Mouse (Mus musculus): Measurements from ENCODE around the gene Arhgap19. TPM values are rescaled to one million over a fixed set of nuclear protein-coding genes. Genes with fewer than 3 reads are reported as not detected.
A peak's percentile ranks its signal among the peaks of the same experiment; 100 is the strongest.

The Arhgap19 gene
- polyA plus RNA-seq, 1 experiment from 2014 or later: 3.5 TPM

GRCm38 (mm10) chr19:41839685-41840084 is 37.8 kb upstream of the Arhgap19 start:
- H3K4me1 ChIP-seq (replicated peaks; ENCODE audit: control insufficient read depth, insufficient read depth): no peaks in the 10 kb centered on the region
- no peak overlapping the region for H3K4me2 ChIP-seq (replicated peaks; ENCODE audit: low read depth)
- H3K27ac ChIP-seq (replicated peaks): no peak overlapping the region
- DNase-seq (ENCODE audit: low spot score) (no peak), ATAC-seq (ENCODE audit: low FRiP score, low TSS enrichment) (no peak)
- H3K27me3 ChIP-seq (ENCODE audit: control insufficient read depth, insufficient read depth, low read length): no peaks in the 10 kb centered on the region
- TF ChIP-seq EP300 (optimal IDR thresholded peaks at IDR 0.05) (no peak), CTCF (IDR thresholded peaks at IDR 0.05; ENCODE audit: low read depth) (no peak)
- H3K36me3 ChIP-seq (ENCODE audit: control insufficient read depth, insufficient read depth, low read length): no peaks in the 10 kb centered on the region
- no peaks in the 10 kb centered on the region for H3K9me3 ChIP-seq (ENCODE audit: control insufficient read depth, low read length)
- H3K4me3 ChIP-seq (ENCODE audit: low read depth, low read length): no peak overlapping the region
- no peak overlapping the region for H3K9ac ChIP-seq (ENCODE audit: low read length)
- WGBS: 90% methylated on average over 3 of the region's 3 CpGs

GRCm38 (mm10) chr19:41838808-41839207 is 37.0 kb upstream of the Arhgap19 start:
- Histone ChIP-seq H3K4me2 (replicated peaks; ENCODE audit: low read depth) (peak overlapping the region; percentile 19; the same call in 1 of the 2 replicates), H3K36me3 (ENCODE audit: control insufficient read depth, insufficient read depth, low read length) (no peaks in the 10 kb centered on the region), H3K27me3 (ENCODE audit: control insufficient read depth, insufficient read depth, low read length) (no peaks in the 10 kb centered on the region), H3K27ac (replicated peaks) (peak overlapping the region; percentile 35), H3K4me1 (replicated peaks; ENCODE audit: control insufficient read depth, insufficient read depth) (no peaks in the 10 kb centered on the region), H3K4me3 (ENCODE audit: low read depth, low read length) (no peak overlapping the region), H3K9ac (ENCODE audit: low read length) (no peak overlapping the region), H3K9me3 (ENCODE audit: control insufficient read depth, low read length) (no peaks in the 10 kb centered on the region)
- no peak for TF ChIP-seq EP300 (optimal IDR thresholded peaks at IDR 0.05)
- TF ChIP-seq CTCF (IDR thresholded peaks at IDR 0.05; ENCODE audit: low read depth): no peak
- ATAC-seq (ENCODE audit: low FRiP score, low TSS enrichment) (peak; percentile 28; the same call in 1 of the 2 replicates), DNase-seq (ENCODE audit: low spot score) (peak; percentile 47)
- WGBS: 26% methylated on average over 6 of the region's 6 CpGs

DNA sequence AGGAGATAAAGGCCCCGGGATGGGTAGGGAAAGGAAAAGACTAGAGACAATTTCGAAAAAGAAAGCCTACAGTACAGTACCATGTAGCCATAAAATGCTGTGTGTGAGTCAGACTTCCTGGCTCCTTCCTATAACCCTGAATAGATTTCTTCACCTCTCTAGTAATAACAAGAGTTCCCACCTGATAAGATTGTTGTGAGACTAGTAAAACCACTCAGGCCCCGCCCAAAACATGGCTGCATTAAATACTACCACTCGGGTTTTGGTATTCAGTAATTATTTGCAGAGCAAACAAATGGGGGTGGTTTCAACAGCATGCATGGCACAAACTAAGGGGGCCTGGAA is 36.0 kb upstream of the Arhgap19 start:
- Histone ChIP-seq H3K27me3 (ENCODE audit: control insufficient read depth, insufficient read depth, low read length) (no peaks in the 10 kb centered on the region), H3K9ac (ENCODE audit: low read length) (no peak overlapping the region), H3K4me1 (replicated peaks; ENCODE audit: control insufficient read depth, insufficient read depth) (no peaks in the 10 kb centered on the region), H3K9me3 (ENCODE audit: control insufficient read depth, low read length) (no peaks in the 10 kb centered on the region), H3K4me2 (replicated peaks; ENCODE audit: low read depth) (peak overlapping the region; percentile 19; the same call in 1 of the 2 replicates), H3K4me3 (ENCODE audit: low read depth, low read length) (no peak overlapping the region), H3K27ac (replicated peaks) (peak overlapping the region; percentile 85), H3K36me3 (ENCODE audit: control insufficient read depth, insufficient read depth, low read length) (no peaks in the 10 kb centered on the region)
- DNase-seq (ENCODE audit: low spot score) (peak; percentile 85), ATAC-seq (ENCODE audit: low FRiP score, low TSS enrichment) (peak; percentile 87)
- WGBS: 27% methylated on average over 4 of the region's 4 CpGs
- TF ChIP-seq EP300 (optimal IDR thresholded peaks at IDR 0.05) (peak; percentile 79), CTCF (IDR thresholded peaks at IDR 0.05; ENCODE audit: low read depth) (no peak)

DNA sequence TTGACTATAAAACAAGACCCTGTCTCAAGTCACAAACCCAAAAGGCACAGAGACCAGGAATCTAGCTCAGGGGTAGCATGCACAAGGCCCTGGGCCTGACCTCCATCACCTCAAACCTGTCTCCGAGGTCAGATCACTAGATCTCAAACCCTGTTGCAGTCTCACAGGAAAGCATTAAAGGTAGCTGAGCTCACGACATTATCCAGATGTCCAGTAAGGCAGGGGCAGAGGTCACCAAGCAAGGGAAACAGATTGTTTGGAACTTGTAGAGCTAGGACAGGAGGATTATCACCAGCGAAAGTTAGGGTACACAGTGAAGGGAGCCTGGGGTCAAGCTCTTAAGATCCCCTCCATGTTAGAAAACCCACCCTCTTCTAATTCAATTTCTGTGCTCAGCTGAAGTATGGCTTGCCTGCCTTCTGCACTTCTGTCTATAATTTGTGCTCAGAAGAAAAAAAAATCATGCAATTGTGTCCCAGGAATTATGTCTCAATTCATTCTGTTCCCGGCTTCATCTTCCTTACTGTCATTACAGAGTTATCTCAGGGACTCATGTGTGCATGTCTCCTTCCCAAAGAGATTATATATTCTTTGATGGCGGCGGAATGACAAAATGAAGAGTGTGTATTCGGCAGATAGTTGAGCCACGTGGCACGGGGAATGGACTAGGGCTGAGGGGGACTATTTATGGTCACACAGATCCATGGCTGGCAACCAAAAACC is 35.5 kb upstream of the Arhgap19 start:
- WGBS: 37% methylated on average over 9 of the region's 9 CpGs
- H3K4me2 ChIP-seq (replicated peaks; ENCODE audit: low read depth): 0 out of 2 replicates have a peak overlapping the region, but pooled peaks have one; percentile 6
- no peak for ATAC-seq (ENCODE audit: low FRiP score, low TSS enrichment)
- no peak for DNase-seq (ENCODE audit: low spot score)
- no peaks in the 10 kb centered on the region for H3K4me1 ChIP-seq (replicated peaks; ENCODE audit: control insufficient read depth, insufficient read depth)
- H3K4me3 ChIP-seq (ENCODE audit: low read depth, low read length): no peak overlapping the region
- no peaks in the 10 kb centered on the region for H3K27me3 ChIP-seq (ENCODE audit: control insufficient read depth, insufficient read depth, low read length)
- H3K27ac ChIP-seq (replicated peaks): peak overlapping the region; percentile 19
- no peaks in the 10 kb centered on the region for H3K36me3 ChIP-seq (ENCODE audit: control insufficient read depth, insufficient read depth, low read length)
- no peaks in the 10 kb centered on the region for H3K9me3 ChIP-seq (ENCODE audit: control insufficient read depth, low read length)
- no peak overlapping the region for H3K9ac ChIP-seq (ENCODE audit: low read length)
- TF ChIP-seq EP300 (optimal IDR thresholded peaks at IDR 0.05) (no peak), CTCF (IDR thresholded peaks at IDR 0.05; ENCODE audit: low read depth) (no peak)

DNA sequence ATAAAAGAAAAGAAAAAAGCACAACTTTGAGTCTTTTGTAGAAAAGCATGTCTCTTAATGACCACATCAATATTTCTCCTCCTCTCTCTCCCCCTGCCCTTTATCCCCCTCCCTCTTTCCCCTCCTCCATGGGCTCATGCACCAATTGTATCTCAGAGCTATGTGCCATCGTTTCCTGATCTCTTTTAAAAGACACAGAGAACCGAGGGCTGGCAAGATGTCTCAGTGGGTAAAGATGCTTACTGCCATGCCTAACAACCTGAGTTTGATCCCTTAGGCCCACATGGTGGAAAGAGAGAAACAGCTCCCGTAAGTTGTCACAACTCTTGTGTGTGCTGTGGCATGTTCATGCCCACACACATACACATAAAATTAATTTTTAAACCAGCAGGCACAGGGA is 34.9 kb upstream of the Arhgap19 start:
- ATAC-seq (ENCODE audit: low FRiP score, low TSS enrichment): no peak
- H3K9me3 ChIP-seq (ENCODE audit: control insufficient read depth, low read length): no peaks in the 10 kb centered on the region
- no peaks in the 10 kb centered on the region for H3K4me1 ChIP-seq (replicated peaks; ENCODE audit: control insufficient read depth, insufficient read depth)
- H3K4me2 ChIP-seq (replicated peaks; ENCODE audit: low read depth): no peak overlapping the region
- no peak for TF ChIP-seq CTCF (IDR thresholded peaks at IDR 0.05; ENCODE audit: low read depth)
- TF ChIP-seq EP300 (optimal IDR thresholded peaks at IDR 0.05): no peak
- no peak for DNase-seq (ENCODE audit: low spot score)
- H3K27ac ChIP-seq (replicated peaks): no peak overlapping the region; the same call in 1 of the 2 replicates
- no peak overlapping the region for H3K4me3 ChIP-seq (ENCODE audit: low read depth, low read length)
- H3K36me3 ChIP-seq (ENCODE audit: control insufficient read depth, insufficient read depth, low read length): no peaks in the 10 kb centered on the region
- WGBS: 49% methylated on average over 3 of the region's 3 CpGs
- no peak overlapping the region for H3K9ac ChIP-seq (ENCODE audit: low read length)
- no peaks in the 10 kb centered on the region for H3K27me3 ChIP-seq (ENCODE audit: control insufficient read depth, insufficient read depth, low read length)

DNA sequence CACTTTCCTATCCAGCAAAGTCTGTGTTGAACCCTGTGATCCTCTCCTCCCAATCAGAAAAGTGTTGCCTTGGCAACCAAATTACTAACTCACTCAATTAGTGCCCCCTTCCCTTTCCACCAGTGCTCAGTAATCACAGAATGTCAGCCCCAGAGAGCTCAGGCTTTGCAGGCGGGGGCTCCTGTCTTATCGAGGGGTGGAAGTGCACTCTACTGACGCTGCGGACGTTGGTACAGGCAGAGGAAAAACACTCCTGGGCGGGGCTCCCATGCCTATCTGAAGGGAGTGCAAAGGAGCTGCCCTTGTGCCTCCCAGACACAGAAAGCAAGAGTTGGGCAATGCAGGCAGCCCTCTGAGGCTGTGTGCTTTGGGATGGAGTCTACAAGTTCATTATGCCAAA is 34.0 kb upstream of the Arhgap19 start:
- H3K27me3 ChIP-seq (ENCODE audit: control insufficient read depth, insufficient read depth, low read length): no peaks in the 10 kb centered on the region
- H3K9ac ChIP-seq (ENCODE audit: low read length): no peak overlapping the region
- ATAC-seq (ENCODE audit: low FRiP score, low TSS enrichment): peak; percentile 47
- 0 out of 2 replicates have a peak overlapping the region, but pooled peaks have one; percentile 23 for H3K4me2 ChIP-seq (replicated peaks; ENCODE audit: low read depth)
- DNase-seq (ENCODE audit: low spot score): peak; percentile 82
- H3K9me3 ChIP-seq (ENCODE audit: control insufficient read depth, low read length): no peaks in the 10 kb centered on the region
- H3K4me1 ChIP-seq (replicated peaks; ENCODE audit: control insufficient read depth, insufficient read depth): no peaks in the 10 kb centered on the region
- no peak for TF ChIP-seq EP300 (optimal IDR thresholded peaks at IDR 0.05)
- TF ChIP-seq CTCF (IDR thresholded peaks at IDR 0.05; ENCODE audit: low read depth): no peak
- no peaks in the 10 kb centered on the region for H3K36me3 ChIP-seq (ENCODE audit: control insufficient read depth, insufficient read depth, low read length)
- no peak overlapping the region for H3K27ac ChIP-seq (replicated peaks)
- WGBS: under 1% methylated on average over 6 of the region's 6 CpGs
- no peak overlapping the region for H3K4me3 ChIP-seq (ENCODE audit: low read depth, low read length)

All from stomach, postnatal 0 days (tissue).